Mouse (Mus musculus): ENCODE measurements around the gene Ccdc97.

Ccdc97 gene

GRCm38 (mm10) chr7:25719761-25720610, 1.1 kb upstream of the Ccdc97 start:
- peak; percentile 88 for DNase-seq

GRCm38 (mm10) chr7:25717478-25717877, 1.4 kb downstream of the Ccdc97 start:
- DNase-seq = no peak

GRCm38 (mm10) chr7:25715731-25716271, 3.1 kb downstream of the Ccdc97 start:
- no peak for DNase-seq

GRCm38 (mm10) chr7:25714581-25714980, 4.3 kb downstream of the Ccdc97 start:
- DNase-seq = no peak

GRCm38 (mm10) chr7:25712801-25713200, 6.1 kb downstream of the Ccdc97 start:
- DNase-seq = no peak

- no peak for DNase-seq
These were observed 7.1 kb downstream of the Ccdc97 start for GRCm38 (mm10) chr7:25711731-25712197.

GRCm38 (mm10) chr7:25711165-25711564, 7.7 kb downstream of the Ccdc97 start:
- DNase-seq = no peak

- DNase-seq = peak; percentile 54
These were observed 8.3 kb downstream of the Ccdc97 start for GRCm38 (mm10) chr7:25710519-25711130.

- peak; percentile 51 for DNase-seq
These were observed 8.9 kb downstream of the Ccdc97 start for GRCm38 (mm10) chr7:25709961-25710360.

- peak; percentile 77 for DNase-seq
These were observed 11.2 kb downstream of the Ccdc97 start for GRCm38 (mm10) chr7:25707581-25708292.

- DNase-seq = no peak
These were observed 12.2 kb downstream of the Ccdc97 start for GRCm38 (mm10) chr7:25706578-25707170.

- peak; percentile 69 for DNase-seq
These were observed 13.1 kb downstream of the Ccdc97 start for GRCm38 (mm10) chr7:25705801-25706251.

GRCm38 (mm10) chr7:25704716-25705364, 14.0 kb downstream of the Ccdc97 start:
- no peak for DNase-seq

- no peak for DNase-seq
These were observed 14.9 kb downstream of the Ccdc97 start for GRCm38 (mm10) chr7:25703793-25704494.

GRCm38 (mm10) chr7:25702350-25702749, 16.5 kb downstream of the Ccdc97 start:
- no peak for DNase-seq

- no peak for DNase-seq
These were observed 18.2 kb downstream of the Ccdc97 start for GRCm38 (mm10) chr7:25700732-25701131.

- DNase-seq = no peak
These were observed 19.0 kb downstream of the Ccdc97 start for GRCm38 (mm10) chr7:25699851-25700250.

- no peak for DNase-seq
These were observed 24.8 kb downstream of the Ccdc97 start for GRCm38 (mm10) chr7:25694104-25694503.

- DNase-seq = no peak
These were observed 28.8 kb downstream of the Ccdc97 start for GRCm38 (mm10) chr7:25690051-25690450.

- DNase-seq = no peak
These were observed 29.3 kb downstream of the Ccdc97 start for GRCm38 (mm10) chr7:25689603-25690021.

All from kidney, postnatal 10 days (tissue).